Mouse (Mus musculus): ENCODE results near the gene Stx3. TPM values are rescaled to one million over a fixed set of nuclear protein-coding genes. Genes with fewer than 3 reads are reported as not detected.

The Stx3 gene
- polyA plus RNA-seq (2015; fragmentation: Nextera tagmentation; extraction: Ambion mirVana), result 4.4 and 4.8 TPM in 2 replicates

- no peak for DNase-seq (ENCODE audit: low spot score)
These were observed at the start of gene Stx3 for GRCm38 (mm10) chr19:11819143-11819700. Gene Stx3, minus strand, starts transcription at chr19:11819403.

- no peak for DNase-seq (ENCODE audit: low spot score)
These were observed 48.6 kb upstream of the Stx3 start for GRCm38 (mm10) chr19:11867837-11868236.

- no peak for DNase-seq (ENCODE audit: low spot score)
These were observed 41.8 kb upstream of the Stx3 start, which contains the start of gene Olfr1418 for GRCm38 (mm10) chr19:11860966-11861365. Gene Olfr1418, minus strand, starts transcription at chr19:11861066.

GRCm38 (mm10) chr19:11856506-11856905 is 37.3 kb upstream of the Stx3 start:
- no peak for DNase-seq (ENCODE audit: low spot score)

GRCm38 (mm10) chr19:11854821-11855220 is 35.6 kb upstream of the Stx3 start:
- no peak for DNase-seq (ENCODE audit: low spot score)

GRCm38 (mm10) chr19:11852652-11853051 is 33.4 kb upstream of the Stx3 start:
- DNase-seq (ENCODE audit: low spot score), result no peak

GRCm38 (mm10) chr19:11846333-11846732 is 27.1 kb upstream of the Stx3 start:
- no peak for DNase-seq (ENCODE audit: low spot score)

GRCm38 (mm10) chr19:11839119-11839518 is 19.9 kb upstream of the Stx3 start, which contains the start of gene Olfr1417:
Gene Olfr1417, minus strand, starts transcription at chr19:11839219.
- DNase-seq (ENCODE audit: low spot score), result no peak

- DNase-seq (ENCODE audit: low spot score), result no peak
These were observed 4.3 kb upstream of the Stx3 start for GRCm38 (mm10) chr19:11823346-11824065.

- DNase-seq (ENCODE audit: low spot score), result no peak
These were observed 1.0 kb upstream of the Stx3 start for GRCm38 (mm10) chr19:11820211-11820610.

- DNase-seq (ENCODE audit: low spot score), result peak; percentile 42
These were observed 597 bp upstream of the Stx3 start for GRCm38 (mm10) chr19:11819800-11820199.

GRCm38 (mm10) chr19:11818199-11819142 is 732 bp downstream of the Stx3 start:
- DNase-seq (ENCODE audit: low spot score), result no peak

- DNase-seq (ENCODE audit: low spot score), result no peak
These were observed 1.6 kb downstream of the Stx3 start for GRCm38 (mm10) chr19:11817586-11817985.

- DNase-seq (ENCODE audit: low spot score), result no peak
These were observed 2.5 kb downstream of the Stx3 start for GRCm38 (mm10) chr19:11816706-11817105.

- DNase-seq (ENCODE audit: low spot score), result no peak
These were observed 4.4 kb downstream of the Stx3 start for GRCm38 (mm10) chr19:11814742-11815333.

- DNase-seq (ENCODE audit: low spot score), result no peak
These were observed 5.6 kb downstream of the Stx3 start for GRCm38 (mm10) chr19:11813649-11814048.

- no peak for DNase-seq (ENCODE audit: low spot score)
These were observed 6.1 kb downstream of the Stx3 start for GRCm38 (mm10) chr19:11813136-11813535.

- DNase-seq (ENCODE audit: low spot score), result no peak
These were observed 7.4 kb downstream of the Stx3 start for GRCm38 (mm10) chr19:11811688-11812365.

- no peak for DNase-seq (ENCODE audit: low spot score)
These were observed 8.3 kb downstream of the Stx3 start for GRCm38 (mm10) chr19:11810856-11811255.

GRCm38 (mm10) chr19:11810003-11810758 is 9.0 kb downstream of the Stx3 start:
- DNase-seq (ENCODE audit: low spot score), result no peak
